Mouse (Mus musculus) neural tube, embryonic 14.5 days (tissue): ENCODE measurements around the gene Tpk1. TPM values are rescaled to one million over a fixed set of nuclear protein-coding genes. Genes with fewer than 3 reads are reported as not detected.

Source experiments
- ATAC-seq: fragments of 200-750 bp; cut with Nextera tagmentation; 2 replicates; pipeline ENCODE4 v1.8.0; 2017; ENCODE audit warnings: low read depth, mild to moderate bottlenecking, moderate TSS enrichment, moderate library complexity
- H3K27ac ChIP-seq: fragments of 300-500 bp; sonication (generic); 2 replicates; pipeline ENCODE4 v1.5.1; 2014; ENCODE audit warnings: low read depth, mild to moderate bottlenecking, control low read depth, low read length, moderate library complexity, mixed read lengths
- H3K27me3 ChIP-seq: fragments of 300-500 bp; sonication (generic); 2 replicates; pipeline ENCODE4 v1.6.1; 2014; ENCODE audit warnings: low read length; ENCODE audit not compliant: control insufficient read depth, insufficient read depth
- H3K36me3 ChIP-seq: fragments of 300-500 bp; sonication (generic); 2 replicates; pipeline ENCODE4 v1.6.1; 2014; ENCODE audit warnings: low read length, mixed read lengths; ENCODE audit not compliant: control insufficient read depth, insufficient read depth
- H3K4me1 ChIP-seq: fragments of 300-500 bp; sonication (generic); 2 replicates; pipeline ENCODE4 v1.6.1; 2014; ENCODE audit warnings: low read length; ENCODE audit not compliant: control insufficient read depth, insufficient read depth
- H3K4me2 ChIP-seq: fragments of 300-500 bp; sonication (generic); 2 replicates; pipeline ENCODE4 v1.6.1; 2014; ENCODE audit warnings: mild to moderate bottlenecking, low read depth, low read length, control low read depth
- H3K4me3 ChIP-seq: fragments of 300-500 bp; sonication (generic); 2 replicates; pipeline ENCODE4 v1.5.1; 2014; ENCODE audit warnings: low read depth, low read length, control low read depth, mixed read lengths
- H3K9ac ChIP-seq: fragments of 300-500 bp; sonication (generic); replicated peaks from 2 replicates; pipeline ENCODE4 v1.6.1; 2014; ENCODE audit warnings: low read depth, mild to moderate bottlenecking, control low read depth, low read length, mixed read lengths
- H3K9me3 ChIP-seq: fragments of 300-500 bp; sonication (generic); 2 replicates; pipeline ENCODE4 v1.6.1; 2016; ENCODE audit warnings: low read length; ENCODE audit not compliant: control insufficient read depth
- WGBS: fragments of 180-500 bp; shearing (Covaris S2); extraction: QIAGEN DNeasy Blood & Tissue Kit; methylation state at CpG from one replicate; pipeline ENCODE4 v1.1.7; 2014; 5-methylcytosine and 5-hydroxymethylcytosine counted together
- polyA plus RNA-seq: library from polyadenylated mRNA; unstranded; fragments of >200 nt; fragmentation: Nextera tagmentation; extraction: Ambion mirVana; gene quantifications from 2 replicates; pipeline ENCODE4 v1.2.1, GENCODE M21; 2014

Tpk1 gene
- polyA plus RNA-seq, 1 experiment from 2014 or later = 5.6 TPM

DNA sequence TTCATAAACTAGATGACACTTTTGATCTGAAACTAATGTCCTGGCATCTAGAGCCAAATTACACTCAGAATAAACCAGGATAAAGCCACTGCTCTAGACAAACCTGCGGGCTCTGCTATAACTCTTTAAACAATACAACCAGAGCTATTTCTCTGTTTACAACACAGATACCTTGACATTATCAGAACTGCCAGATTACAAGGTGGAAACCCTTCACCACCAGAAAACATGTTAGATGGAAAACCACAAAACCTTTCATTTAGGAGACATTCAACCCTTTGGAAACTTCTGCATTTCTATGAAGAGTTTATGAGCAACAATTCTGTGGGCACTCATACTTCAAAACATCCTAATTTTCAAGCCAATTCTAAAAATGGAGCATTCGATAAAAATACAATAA lies 20.4 kb downstream of the Tpk1 start:
- Histone ChIP-seq H3K9ac (no peak overlapping the region), H3K4me2 (no peak overlapping the region), H3K27ac (no peak overlapping the region), H3K27me3 (no peaks in the 10 kb centered on the region), H3K4me1 (no peaks in the 10 kb centered on the region), H3K36me3 (no peaks in the 10 kb centered on the region), H3K9me3 (no peaks in the 10 kb centered on the region), H3K4me3 (no peak overlapping the region)
- no peak for ATAC-seq
- WGBS = 95% methylated on average over 2 of the region's 2 CpGs

- H3K4me3 ChIP-seq = no peak overlapping the region
- no peaks in the 10 kb centered on the region for H3K9me3 ChIP-seq
- H3K4me1 ChIP-seq = no peaks in the 10 kb centered on the region
- H3K27me3 ChIP-seq = no peaks in the 10 kb centered on the region
- no peak for ATAC-seq
- 89% methylated on average over 1 of the region's 1 CpGs for WGBS
- H3K4me2 ChIP-seq = no peak overlapping the region
- no peak overlapping the region for H3K27ac ChIP-seq
- H3K9ac ChIP-seq = no peak overlapping the region
- no peaks in the 10 kb centered on the region for H3K36me3 ChIP-seq
These were observed 21.0 kb downstream of the Tpk1 start for GRCm38 (mm10) chr6:43645105-43645504.

DNA sequence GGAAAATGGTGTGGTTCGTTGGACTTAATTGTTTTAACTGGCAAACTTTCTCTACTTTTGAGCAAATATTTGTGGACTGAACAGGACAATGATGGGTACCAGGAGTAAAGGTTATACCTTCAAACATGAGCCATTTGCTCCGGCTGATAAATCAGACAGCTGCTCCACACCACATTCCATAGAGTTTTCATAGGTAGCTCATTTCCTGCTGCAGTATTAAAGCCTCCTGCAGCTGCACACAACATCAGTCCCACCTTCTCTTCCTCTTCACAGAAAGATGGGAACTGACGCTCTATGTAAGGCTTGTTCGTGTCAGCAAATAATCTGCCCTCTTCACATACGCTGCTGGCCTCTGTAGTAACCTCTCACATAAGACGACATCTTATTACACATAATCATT lies 22.4 kb downstream of the Tpk1 start:
- H3K4me2 ChIP-seq = no peak overlapping the region
- no peak overlapping the region for H3K9ac ChIP-seq
- H3K4me1 ChIP-seq = no peaks in the 10 kb centered on the region
- no peak overlapping the region for H3K27ac ChIP-seq
- H3K9me3 ChIP-seq = no peaks in the 10 kb centered on the region
- H3K4me3 ChIP-seq = no peak overlapping the region
- H3K36me3 ChIP-seq = no peaks in the 10 kb centered on the region
- WGBS = 89% methylated on average over 6 of the region's 6 CpGs
- no peak for ATAC-seq
- H3K27me3 ChIP-seq = no peaks in the 10 kb centered on the region

DNA sequence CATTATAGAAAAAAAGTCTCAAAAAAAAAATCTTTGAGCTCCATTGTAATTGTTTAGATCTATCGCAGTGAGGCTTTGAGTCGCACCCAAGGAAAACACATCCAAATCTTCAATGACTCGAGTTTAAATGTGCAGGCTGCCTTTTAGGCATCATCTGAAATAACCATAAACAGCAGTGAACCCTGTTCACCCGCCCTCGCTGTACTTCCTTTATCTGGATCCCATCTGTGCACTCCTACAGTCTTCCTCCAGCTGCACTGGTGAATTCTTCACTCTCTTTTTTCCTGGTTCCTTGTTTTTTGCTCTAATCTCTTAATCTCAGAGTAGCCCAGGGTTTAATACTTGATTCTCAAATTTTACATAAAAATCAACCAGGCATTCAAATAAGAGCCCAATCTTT lies 23.7 kb downstream of the Tpk1 start:
- no peaks in the 10 kb centered on the region for H3K4me1 ChIP-seq
- no peak overlapping the region for H3K4me3 ChIP-seq
- no peak for ATAC-seq
- WGBS = 71% methylated on average over 5 of the region's 5 CpGs
- H3K4me2 ChIP-seq = no peak overlapping the region
- H3K27ac ChIP-seq = no peak overlapping the region
- H3K36me3 ChIP-seq = no peaks in the 10 kb centered on the region
- no peak overlapping the region for H3K9ac ChIP-seq
- no peaks in the 10 kb centered on the region for H3K9me3 ChIP-seq
- H3K27me3 ChIP-seq = no peaks in the 10 kb centered on the region

DNA sequence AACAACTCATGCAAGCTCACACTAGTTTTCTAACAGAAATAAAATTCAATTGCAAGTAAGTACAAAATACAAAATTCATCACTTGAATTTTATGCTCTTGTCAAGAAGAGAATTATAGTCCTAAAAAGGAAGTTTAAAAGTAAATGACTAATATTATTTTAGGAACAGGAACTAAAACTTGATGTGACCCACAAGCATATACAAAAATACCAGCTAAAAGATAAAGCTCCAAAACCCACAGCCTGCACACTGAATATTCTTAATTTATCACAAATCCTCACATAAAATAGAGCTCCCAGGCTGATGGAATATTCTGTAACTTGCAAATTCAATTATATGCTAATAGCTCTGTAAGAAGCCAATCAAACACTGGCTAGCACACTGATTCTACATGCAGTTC lies 25.5 kb downstream of the Tpk1 start:
- ATAC-seq = no peak
- H3K9me3 ChIP-seq = no peaks in the 10 kb centered on the region

GRCm38 (mm10) chr6:43638865-43639264 lies 27.2 kb downstream of the Tpk1 start:
- Histone ChIP-seq H3K4me2 (no peak overlapping the region), H3K9me3 (no peaks in the 10 kb centered on the region), H3K36me3 (no peaks in the 10 kb centered on the region), H3K4me1 (no peaks in the 10 kb centered on the region), H3K27me3 (no peaks in the 10 kb centered on the region), H3K27ac (no peak overlapping the region), H3K9ac (no peak overlapping the region), H3K4me3 (no peak overlapping the region)
- no peak for ATAC-seq
- 82% methylated on average over 1 of the region's 1 CpGs for WGBS

More for the DNA sequence above, 25.5 kb downstream of the Tpk1 start:
- H3K36me3 ChIP-seq = no peaks in the 10 kb centered on the region
- no peak overlapping the region for H3K9ac ChIP-seq
- H3K4me1 ChIP-seq = no peaks in the 10 kb centered on the region
- no peak overlapping the region for H3K27ac ChIP-seq
- no peaks in the 10 kb centered on the region for H3K27me3 ChIP-seq
- no peak overlapping the region for H3K4me3 ChIP-seq
- no peak overlapping the region for H3K4me2 ChIP-seq

DNA sequence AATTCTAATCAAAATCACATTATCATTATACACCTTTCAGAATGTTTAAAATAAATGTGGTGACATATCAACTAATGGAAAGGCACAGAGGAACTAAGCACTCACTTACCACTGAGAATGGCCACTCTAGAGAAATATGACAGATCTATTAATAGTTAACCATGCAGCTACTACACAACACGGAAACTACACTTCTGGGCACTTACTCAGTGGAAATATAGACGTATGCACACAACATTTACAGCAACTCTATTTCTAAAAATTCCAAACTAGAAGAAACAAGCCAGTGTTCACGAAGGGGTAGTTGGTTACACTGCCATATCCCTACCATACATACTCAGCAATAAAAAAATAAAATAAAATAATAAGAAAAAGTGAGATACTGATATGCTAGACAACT lies 28.0 kb downstream of the Tpk1 start:
- Histone ChIP-seq H3K4me2 (no peak overlapping the region), H3K4me3 (no peak overlapping the region), H3K9me3 (no peaks in the 10 kb centered on the region), H3K36me3 (no peaks in the 10 kb centered on the region), H3K9ac (no peak overlapping the region), H3K27ac (no peak overlapping the region), H3K27me3 (no peaks in the 10 kb centered on the region), H3K4me1 (no peaks in the 10 kb centered on the region)
- no peak for ATAC-seq
- WGBS = 90% methylated on average over 3 of the region's 3 CpGs

DNA sequence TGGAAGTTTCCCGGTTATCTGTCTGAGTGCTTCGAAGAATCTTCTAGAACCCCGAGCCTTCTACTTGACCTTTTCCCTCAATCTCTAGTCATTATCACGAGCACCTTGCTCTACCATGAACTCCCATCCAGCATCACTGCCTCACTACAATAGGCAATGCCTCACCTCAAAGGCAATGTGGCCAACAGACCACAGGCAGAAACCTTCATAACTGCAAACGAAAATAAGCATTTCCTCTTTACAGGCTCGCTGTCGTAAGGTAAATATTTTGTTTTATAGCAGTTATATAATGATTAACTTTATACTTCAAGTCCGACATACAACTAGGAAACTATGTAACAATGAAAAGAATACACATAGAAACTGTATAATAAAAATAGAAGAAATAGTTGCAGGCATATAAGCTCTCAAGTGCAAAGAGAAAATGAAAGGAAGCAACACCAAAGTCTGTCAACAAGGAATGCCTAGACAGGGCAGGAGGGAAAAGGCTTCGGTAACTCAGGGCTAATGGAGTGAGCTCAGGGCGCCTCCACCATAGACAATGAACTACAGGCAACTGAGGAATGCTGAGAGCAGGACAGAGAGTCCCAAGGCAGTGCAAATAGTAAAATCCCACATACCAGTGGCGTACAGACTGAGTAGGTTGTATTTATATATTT lies 29.0 kb downstream of the Tpk1 start:
- H3K27me3 ChIP-seq = no peaks in the 10 kb centered on the region
- no peaks in the 10 kb centered on the region for H3K4me1 ChIP-seq
- H3K4me3 ChIP-seq = no peak overlapping the region

GRCm38 (mm10) chr6:43633308-43633963 lies 32.6 kb downstream of the Tpk1 start:
- WGBS = 92% methylated on average over 3 of the region's 3 CpGs
- ATAC-seq = no peak
- no peak overlapping the region for H3K4me2 ChIP-seq

More for the DNA sequence above, 29.0 kb downstream of the Tpk1 start:
- H3K9me3 ChIP-seq = no peaks in the 10 kb centered on the region
- H3K9ac ChIP-seq = no peak overlapping the region
- H3K27ac ChIP-seq = no peak overlapping the region
- no peaks in the 10 kb centered on the region for H3K36me3 ChIP-seq
- WGBS = 87% methylated on average over 11 of the region's 11 CpGs
- H3K4me2 ChIP-seq = no peak overlapping the region
- no peak for ATAC-seq

More at GRCm38 (mm10) chr6:43633308-43633963, 32.6 kb downstream of the Tpk1 start:
- H3K4me1 ChIP-seq = no peaks in the 10 kb centered on the region
- no peaks in the 10 kb centered on the region for H3K36me3 ChIP-seq
- no peaks in the 10 kb centered on the region for H3K9me3 ChIP-seq
- no peak overlapping the region for H3K9ac ChIP-seq
- H3K27me3 ChIP-seq = no peaks in the 10 kb centered on the region
- H3K27ac ChIP-seq = no peak overlapping the region
- H3K4me3 ChIP-seq = no peak overlapping the region
